Mouse (Mus musculus) midbrain, embryonic 15.5 days (tissue): ENCODE data around the gene Anapc1. TPM values are rescaled to one million over a fixed set of nuclear protein-coding genes. Genes with fewer than 3 reads are reported as not detected.

Experiments used
- ATAC-seq: fragments of 200-750 bp; cut with Nextera tagmentation; replicated peaks from 2 replicates; pipeline ENCODE4 v1.8.0; 2017; ENCODE audit warnings: moderate TSS enrichment
- H3K27ac ChIP-seq: fragments of 300-500 bp; sonication (generic); 2 replicates; pipeline ENCODE4 v1.5.1; 2015; ENCODE audit warnings: mild to moderate bottlenecking, inconsistent platforms
- H3K27me3 ChIP-seq: fragments of 300-500 bp; sonication (generic); replicated peaks from 2 replicates; pipeline ENCODE4 v1.6.1; 2015; ENCODE audit warnings: inconsistent platforms
- H3K36me3 ChIP-seq: fragments of 300-500 bp; sonication (generic); replicated peaks from 2 replicates; pipeline ENCODE4 v1.6.1; 2015; ENCODE audit warnings: inconsistent platforms
- H3K4me1 ChIP-seq: fragments of 300-500 bp; sonication (generic); 2 replicates; pipeline ENCODE4 v1.6.1; 2015; ENCODE audit warnings: inconsistent platforms
- H3K4me2 ChIP-seq: fragments of 300-500 bp; sonication (generic); 2 replicates; pipeline ENCODE4 v1.6.1; 2015; ENCODE audit warnings: inconsistent platforms, mild to moderate bottlenecking, moderate library complexity
- H3K4me3 ChIP-seq: fragments of 300-500 bp; sonication (generic); 2 replicates; pipeline ENCODE4 v1.5.1; 2015; ENCODE audit warnings: mild to moderate bottlenecking, inconsistent platforms
- H3K9ac ChIP-seq: fragments of 300-500 bp; sonication (generic); 2 replicates; pipeline ENCODE4 v1.6.1; 2015; ENCODE audit warnings: mild to moderate bottlenecking, inconsistent platforms
- H3K9me3 ChIP-seq: fragments of 300-500 bp; sonication (generic); 2 replicates; pipeline ENCODE4 v1.6.1; 2016; ENCODE audit warnings: inconsistent platforms
- WGBS: fragments of 180-500 bp; shearing (Covaris S2); methylation state at CpG from one replicate; pipeline ENCODE4 v1.1.7; 2015; ENCODE audit warnings: mixed read lengths; 5-methylcytosine and 5-hydroxymethylcytosine counted together
- polyA plus RNA-seq: library from polyadenylated mRNA; unstranded; fragments of >200 nt; fragmentation: Nextera tagmentation; extraction: Ambion mirVana; gene quantifications from 2 replicates; pipeline ENCODE4 v1.2.1, GENCODE M21; 2015

Anapc1 gene
- polyA plus RNA-seq, 1 experiment from 2014 or later, result 52.8 TPM

- no peaks in the 10 kb centered on the region for H3K9me3 ChIP-seq
- no peak within 1 kb of the TSS for H3K4me2 ChIP-seq
- no peak within 1 kb of the TSS for H3K9ac ChIP-seq
- no peak for ATAC-seq
- H3K4me1 ChIP-seq, result no peaks in the 10 kb centered on the region
- no peak within 1 kb of the TSS for H3K4me3 ChIP-seq
- H3K27me3 ChIP-seq, result no peaks in the 10 kb centered on the region
- 93% methylated on average over 3 of the region's 3 CpGs for WGBS
- no peaks in the 10 kb centered on the region for H3K36me3 ChIP-seq
- H3K27ac ChIP-seq, result no peak within 1 kb of the TSS
Observed at GRCm38 (mm10) chr2:128590909-128591308, 96.3 kb downstream of the Anapc1 start, which contains the start of gene Spdye4c. TSS of gene Spdye4c (plus strand) at chr2:128591209.

- ATAC-seq, result no peak
Observed at GRCm38 (mm10) chr2:128582881-128583280, 104.3 kb downstream of the Anapc1 start.

GRCm38 (mm10) chr2:128572726-128573624 lies 114.2 kb downstream of the Anapc1 start:
- WGBS, result 50% methylated on average over 16 of the region's 16 CpGs
- Histone ChIP-seq H3K4me3 (no peak overlapping the region), H3K27ac (no peak overlapping the region), H3K9me3 (no peaks in the 10 kb centered on the region), H3K4me1 (no peaks in the 10 kb centered on the region), H3K36me3 (no peaks in the 10 kb centered on the region), H3K4me2 (no peak overlapping the region), H3K27me3 (no peaks in the 10 kb centered on the region), H3K9ac (no peak overlapping the region)
- ATAC-seq, result peak; percentile 70

More at GRCm38 (mm10) chr2:128582881-128583280, 104.3 kb downstream of the Anapc1 start:
- no peaks in the 10 kb centered on the region for H3K36me3 ChIP-seq
- no peak overlapping the region for H3K27ac ChIP-seq
- H3K4me2 ChIP-seq, result no peak overlapping the region
- H3K9ac ChIP-seq, result no peak overlapping the region
- no peaks in the 10 kb centered on the region for H3K4me1 ChIP-seq
- 78% methylated on average over 5 of the region's 5 CpGs for WGBS
- H3K27me3 ChIP-seq, result no peaks in the 10 kb centered on the region
- no peaks in the 10 kb centered on the region for H3K9me3 ChIP-seq
- no peak overlapping the region for H3K4me3 ChIP-seq

- 88% methylated on average over 4 of the region's 4 CpGs for WGBS
Observed at GRCm38 (mm10) chr2:128571001-128571400, 116.2 kb downstream of the Anapc1 start.

GRCm38 (mm10) chr2:128568490-128568889 lies 118.7 kb downstream of the Anapc1 start:
- H3K4me3 ChIP-seq, result no peak overlapping the region
- H3K4me2 ChIP-seq, result no peak overlapping the region
- H3K27ac ChIP-seq, result no peak overlapping the region
- no peak overlapping the region for H3K9ac ChIP-seq
- WGBS, result 88% methylated on average over 4 of the region's 4 CpGs
- no peaks in the 10 kb centered on the region for H3K4me1 ChIP-seq
- no peaks in the 10 kb centered on the region for H3K27me3 ChIP-seq
- no peaks in the 10 kb centered on the region for H3K36me3 ChIP-seq
- no peaks in the 10 kb centered on the region for H3K9me3 ChIP-seq
- ATAC-seq, result no peak

More at GRCm38 (mm10) chr2:128571001-128571400, 116.2 kb downstream of the Anapc1 start:
- ATAC-seq, result no peak
- H3K4me1 ChIP-seq, result no peaks in the 10 kb centered on the region
- no peak overlapping the region for H3K4me3 ChIP-seq
- H3K9me3 ChIP-seq, result no peaks in the 10 kb centered on the region
- no peak overlapping the region for H3K9ac ChIP-seq
- no peaks in the 10 kb centered on the region for H3K27me3 ChIP-seq
- no peak overlapping the region for H3K27ac ChIP-seq
- no peak overlapping the region for H3K4me2 ChIP-seq
- no peaks in the 10 kb centered on the region for H3K36me3 ChIP-seq

GRCm38 (mm10) chr2:128568018-128568417 lies 119.2 kb downstream of the Anapc1 start:
- no peak overlapping the region for H3K4me3 ChIP-seq
- no peak overlapping the region for H3K27ac ChIP-seq
- H3K9ac ChIP-seq, result no peak overlapping the region
- H3K9me3 ChIP-seq, result no peaks in the 10 kb centered on the region
- no peaks in the 10 kb centered on the region for H3K27me3 ChIP-seq
- 81% methylated on average over 6 of the region's 6 CpGs for WGBS
- no peaks in the 10 kb centered on the region for H3K4me1 ChIP-seq
- no peak overlapping the region for H3K4me2 ChIP-seq
- H3K36me3 ChIP-seq, result no peaks in the 10 kb centered on the region
- no peak for ATAC-seq

- Histone ChIP-seq H3K4me1 (no peaks in the 10 kb centered on the region), H3K9ac (no peak overlapping the region), H3K9me3 (no peaks in the 10 kb centered on the region), H3K27me3 (no peaks in the 10 kb centered on the region), H3K4me2 (no peak overlapping the region), H3K27ac (no peak overlapping the region), H3K4me3 (no peak overlapping the region), H3K36me3 (no peaks in the 10 kb centered on the region)
- WGBS, result 68% methylated on average over 10 of the region's 10 CpGs
- ATAC-seq, result no peak
Observed at GRCm38 (mm10) chr2:128566304-128567147, 120.7 kb downstream of the Anapc1 start.

- Histone ChIP-seq H3K27me3 (no peaks in the 10 kb centered on the region), H3K36me3 (no peaks in the 10 kb centered on the region), H3K4me2 (no peak overlapping the region), H3K9ac (no peak overlapping the region), H3K4me3 (no peak overlapping the region), H3K9me3 (no peaks in the 10 kb centered on the region), H3K27ac (no peak overlapping the region), H3K4me1 (no peaks in the 10 kb centered on the region)
- WGBS, result 62% methylated on average over 8 of the region's 8 CpGs
- ATAC-seq, result no peak
Observed at GRCm38 (mm10) chr2:128565904-128566303, 121.3 kb downstream of the Anapc1 start.

- Histone ChIP-seq H3K9ac (no peak overlapping the region), H3K27ac (no peak overlapping the region), H3K9me3 (no peaks in the 10 kb centered on the region), H3K27me3 (no peaks in the 10 kb centered on the region), H3K4me3 (no peak overlapping the region), H3K4me2 (no peak overlapping the region), H3K4me1 (no peaks in the 10 kb centered on the region), H3K36me3 (no peaks in the 10 kb centered on the region)
- no peak for ATAC-seq
- 86% methylated on average over 3 of the region's 3 CpGs for WGBS
Observed at GRCm38 (mm10) chr2:128564195-128564594, 123.0 kb downstream of the Anapc1 start.

Other genes with a start within 250 kb of the Anapc1 start
- gene Spdye4c, start 96.2 kb downstream of the Anapc1 start, polyA plus RNA-seq, result not detected in 2 replicates
- gene Mertk, start 11.6 kb upstream of the Anapc1 start, polyA plus RNA-seq, result 1.5 and 1.8 TPM in 2 replicates
- 36.8 and 38.9 TPM in 2 replicates for gene Tmem87b, start 130.7 kb upstream of the Anapc1 start, polyA plus RNA-seq
- gene Fbln7, start 175.6 kb upstream of the Anapc1 start, polyA plus RNA-seq, result 1.9 and 2.2 TPM in 2 replicates